Mouse (Mus musculus) olfactory bulb, adult 2 months (tissue): ENCODE measurements around the gene Klf13. TPM values are rescaled to one million over a fixed set of nuclear protein-coding genes. Genes with fewer than 3 reads are reported as not detected.

Experiments used
- H3K27ac ChIP-seq: fragments of 200-500 bp; 2 replicates; pipeline ENCODE4 v1.5.1; 2012; ENCODE audit warnings: low read depth, low read length; ENCODE audit not compliant: insufficient read depth
- H3K4me1 ChIP-seq: fragments of 200-500 bp; 2 replicates; pipeline ENCODE4 v1.6.1; 2012; ENCODE audit warnings: low read length; ENCODE audit not compliant: control insufficient read depth, insufficient read depth
- H3K4me3 ChIP-seq: fragments of 200-500 bp; 2 replicates; pipeline ENCODE4 v1.5.1; 2012; ENCODE audit warnings: mild to moderate bottlenecking, low read depth, low read length, moderate library complexity; ENCODE audit not compliant: insufficient read depth
- CTCF ChIP-seq: fragments of 200-500 bp; IDR thresholded peaks from 2 replicates; pipeline ENCODE4 v1.5.1; 2012; ENCODE audit warnings: low read depth, mild to moderate bottlenecking, low read length, moderate library complexity; ENCODE audit not compliant: insufficient read depth
- POLR2A ChIP-seq: fragments of 200-500 bp; IDR thresholded peaks from 2 replicates; pipeline ENCODE4 v1.6.1; 2012; ENCODE audit warnings: mild to moderate bottlenecking, low read depth, low read length, moderate library complexity; ENCODE audit not compliant: insufficient read depth
- WGBS: fragments of 180-500 bp; shearing (Covaris S2); methylation state at CpG from one replicate; pipeline ENCODE4 v1.1.7; 2018; 5-methylcytosine and 5-hydroxymethylcytosine counted together
- polyA plus RNA-seq: library from polyadenylated mRNA; stranded (reverse); fragments of >200 nt; gene quantifications from 2 replicates; pipeline ENCODE4 v1.2.4, GENCODE M21; 2012; ENCODE audit warnings: low replicate concordance; ENCODE audit not compliant: missing spikeins, insufficient read depth, insufficient read length

Gene Klf13
- polyA plus RNA-seq, 1 experiment: 47.4 TPM

- WGBS: 42% methylated on average over 9 of the region's 9 CpGs
- TF ChIP-seq CTCF (no peak), POLR2A (no peak)
Measured at GRCm38 (mm10) chr7:63903635-63904380, 34.9 kb downstream of the Klf13 start.

DNA sequence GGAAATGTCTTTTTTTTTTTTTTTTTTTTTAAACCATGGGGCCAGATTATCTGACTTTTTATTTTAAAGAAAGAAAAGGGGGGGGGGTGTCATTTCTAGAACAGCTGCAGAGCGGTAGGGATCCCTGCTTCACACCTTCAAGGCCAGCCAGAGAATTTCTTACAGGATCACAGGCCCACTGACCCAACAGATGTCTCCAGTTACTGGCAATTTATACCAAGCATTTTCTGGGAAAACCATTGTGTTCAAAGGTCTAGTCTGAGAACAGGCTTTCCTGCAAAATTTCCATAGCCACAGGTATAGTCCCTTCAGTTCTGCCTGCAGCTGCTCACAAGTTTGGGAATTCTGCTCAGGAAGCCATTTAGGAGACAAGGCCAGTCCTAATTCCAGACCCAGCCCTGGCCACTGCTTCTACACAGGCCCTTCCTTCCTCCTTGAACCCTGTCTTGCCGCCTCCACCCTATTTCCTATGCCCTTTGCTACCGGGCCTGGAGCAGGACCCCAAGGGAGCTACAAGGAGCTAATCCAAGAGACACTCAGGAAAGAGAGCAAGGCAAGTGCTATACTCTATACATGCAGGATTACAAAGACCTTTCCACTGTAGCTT, 36.0 kb downstream of the Klf13 start:
- TF ChIP-seq POLR2A (no peak), CTCF (no peak)
- Histone ChIP-seq H3K4me1 (peaks cover 35% of the 10 kb centered on the region), H3K4me3 (no peak overlapping the region), H3K27ac (no peak overlapping the region)
- 55% methylated on average over 3 of the region's 3 CpGs for WGBS

More at GRCm38 (mm10) chr7:63903635-63904380, 34.9 kb downstream of the Klf13 start:
- H3K4me3 ChIP-seq: no peak overlapping the region
- H3K4me1 ChIP-seq: peaks cover 36% of the 10 kb centered on the region
- no peak overlapping the region for H3K27ac ChIP-seq

DNA sequence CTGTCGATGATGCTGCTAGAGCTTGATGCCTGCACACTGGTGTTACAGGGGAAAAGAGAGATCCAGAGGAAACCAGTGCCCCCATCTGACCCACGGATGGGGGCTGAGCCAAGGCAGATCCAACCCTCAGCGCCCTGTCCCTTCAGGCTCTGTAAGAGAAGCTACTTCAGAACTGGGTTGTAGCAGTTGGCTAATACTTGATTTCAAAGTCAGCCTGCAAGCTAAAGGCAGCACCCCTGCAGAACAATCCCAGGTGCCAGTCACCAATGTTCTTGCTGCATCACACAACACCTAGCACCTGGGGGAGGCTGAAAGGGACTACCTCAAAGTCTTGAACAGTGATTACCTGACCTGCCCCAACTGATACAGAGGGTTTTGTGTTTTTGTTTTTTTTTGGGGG, 36.8 kb downstream of the Klf13 start:
- peak overlapping the region; percentile 43; the same call in 1 of the 2 replicates for H3K27ac ChIP-seq
- H3K4me1 ChIP-seq: peaks cover 39% of the 10 kb centered on the region

GRCm38 (mm10) chr7:63901346-63901745, 37.4 kb downstream of the Klf13 start:
- Histone ChIP-seq H3K27ac (peak overlapping the region; percentile 43), H3K4me1 (peaks cover 43% of the 10 kb centered on the region), H3K4me3 (no peak overlapping the region)
- WGBS: 21% methylated on average over 11 of the region's 11 CpGs
- no peak for TF ChIP-seq POLR2A
- no peak for TF ChIP-seq CTCF

More for the DNA sequence above, 36.8 kb downstream of the Klf13 start:
- TF ChIP-seq CTCF (no peak), POLR2A (no peak)
- 66% methylated on average over 3 of the region's 3 CpGs for WGBS
- no peak overlapping the region for H3K4me3 ChIP-seq

GRCm38 (mm10) chr7:63900411-63900810, 38.3 kb downstream of the Klf13 start:
- H3K27ac ChIP-seq: no peak overlapping the region
- WGBS: 61% methylated on average over 2 of the region's 2 CpGs
- TF ChIP-seq POLR2A (no peak), CTCF (no peak)
- H3K4me1 ChIP-seq: peaks cover 48% of the 10 kb centered on the region
- H3K4me3 ChIP-seq: no peak overlapping the region

GRCm38 (mm10) chr7:63899925-63900324, 38.8 kb downstream of the Klf13 start:
- TF ChIP-seq POLR2A (no peak), CTCF (no peak)
- Histone ChIP-seq H3K4me3 (no peak overlapping the region), H3K27ac (no peak overlapping the region), H3K4me1 (peaks cover 51% of the 10 kb centered on the region)
- 78% methylated on average over 8 of the region's 8 CpGs for WGBS

- WGBS: 85% methylated on average over 6 of the region's 6 CpGs
- TF ChIP-seq POLR2A (no peak), CTCF (no peak)
- no peak overlapping the region for H3K27ac ChIP-seq
- H3K4me1 ChIP-seq: peaks cover 50% of the 10 kb centered on the region
- no peak overlapping the region for H3K4me3 ChIP-seq
Measured at GRCm38 (mm10) chr7:63898201-63898600, 40.5 kb downstream of the Klf13 start.

GRCm38 (mm10) chr7:63897655-63898054, 41.1 kb downstream of the Klf13 start:
- Histone ChIP-seq H3K4me1 (peaks cover 46% of the 10 kb centered on the region), H3K27ac (peak overlapping the region; percentile 94), H3K4me3 (no peak overlapping the region)
- no peak for TF ChIP-seq CTCF
- no peak for TF ChIP-seq POLR2A
- WGBS: 52% methylated on average over 3 of the region's 3 CpGs

DNA sequence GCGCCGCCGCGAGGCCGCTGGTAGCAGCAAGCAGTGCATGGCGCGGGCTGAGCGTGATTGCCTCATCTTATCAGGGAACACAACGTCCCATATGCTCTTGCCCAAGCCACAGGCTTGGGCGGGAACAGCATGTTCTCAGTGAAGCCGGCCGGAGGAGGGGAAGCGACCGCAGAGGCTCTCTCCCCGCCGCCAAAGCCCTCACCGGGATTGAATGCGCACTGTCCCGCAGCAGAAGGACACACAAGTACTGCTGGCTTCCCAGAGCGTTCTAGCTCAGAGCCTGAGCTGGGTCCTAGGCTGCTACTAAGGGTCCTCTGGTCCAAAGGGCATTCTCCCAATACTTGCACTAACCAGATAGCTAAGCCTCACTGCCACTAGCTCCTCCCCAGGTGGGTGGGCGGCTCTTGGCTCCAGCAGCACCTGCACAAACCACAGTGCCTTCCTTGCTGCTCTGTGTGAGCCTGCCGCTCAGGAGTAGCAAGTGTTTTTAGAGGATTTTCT, 41.7 kb downstream of the Klf13 start:
- TF ChIP-seq CTCF (no peak), POLR2A (peak; percentile 27; the same call in 1 of the 2 replicates)
- H3K4me3 ChIP-seq: peak overlapping the region; percentile 45
- WGBS: 3% methylated on average over 22 of the region's 22 CpGs
- H3K4me1 ChIP-seq: peaks cover 44% of the 10 kb centered on the region
- H3K27ac ChIP-seq: peak overlapping the region; percentile 94
